Mouse (Mus musculus) ovary, postnatal 14 days (tissue): ENCODE measurements around the gene Gm4491.

ENCODE experiments used
- DNase-seq: peaks from one replicate; pipeline ENCODE4 v3.0.0; 2022; ENCODE audit warnings: low spot score

Gm4491 gene

DNA sequence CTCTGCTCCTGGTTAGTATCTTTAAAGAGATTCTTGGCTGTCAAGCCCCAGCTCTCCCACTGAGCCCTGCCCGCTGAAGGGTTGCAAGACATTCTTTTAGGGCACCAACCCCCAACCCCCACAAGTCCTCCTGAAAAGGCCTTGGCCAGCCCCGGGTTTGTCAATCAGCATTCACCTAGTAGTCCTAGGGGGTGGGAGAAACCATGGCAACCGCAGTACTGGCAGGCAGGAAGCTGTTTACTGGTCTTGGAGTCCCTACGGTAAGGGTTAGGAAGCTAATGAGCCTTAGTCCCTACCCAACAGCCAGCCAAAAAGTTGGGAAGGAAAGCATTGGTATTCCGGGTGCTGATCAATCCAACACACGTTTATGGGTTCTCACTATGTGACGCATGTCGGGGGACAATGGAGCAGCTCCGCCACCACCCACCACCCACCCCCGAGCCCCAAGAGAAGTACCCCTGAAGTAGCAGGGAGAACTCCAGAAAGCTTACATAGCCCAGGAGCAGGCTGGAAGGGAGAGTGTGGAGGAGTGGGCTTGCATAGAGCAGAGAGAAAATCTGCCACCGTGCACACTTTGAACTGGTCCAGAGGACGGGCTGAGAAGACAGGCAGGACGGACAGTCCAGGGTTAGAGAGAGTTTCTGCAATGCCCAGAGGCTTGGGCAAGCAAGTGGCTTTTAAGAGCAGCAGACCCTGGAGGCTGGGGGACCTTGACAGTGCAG is at the start of gene Gm4491:
Gene Gm4491 (minus strand): TSS at position 61 of the 722 bp plus-strand sequence.
- no peak for DNase-seq

DNA sequence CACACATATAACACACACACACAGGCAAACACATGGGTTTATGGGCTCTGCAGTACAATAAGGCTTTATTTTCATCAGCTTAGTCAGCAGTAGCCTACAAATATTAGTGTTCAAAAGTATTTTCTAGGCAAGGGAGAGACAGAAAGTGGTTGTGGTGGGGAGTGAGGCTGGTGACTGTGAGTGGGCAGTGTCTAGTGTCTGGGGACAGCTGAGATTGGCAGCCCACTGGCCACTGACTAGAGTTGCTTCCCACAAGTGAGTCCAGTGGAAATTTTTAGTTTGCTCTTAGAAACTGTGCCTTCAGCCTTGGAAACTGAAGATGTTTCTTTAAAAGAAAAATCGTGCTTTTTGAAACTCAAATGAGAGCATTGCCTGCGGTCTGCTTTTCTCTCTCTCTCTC is 46.1 kb upstream of the Gm4491 start:
- no peak for DNase-seq

DNA sequence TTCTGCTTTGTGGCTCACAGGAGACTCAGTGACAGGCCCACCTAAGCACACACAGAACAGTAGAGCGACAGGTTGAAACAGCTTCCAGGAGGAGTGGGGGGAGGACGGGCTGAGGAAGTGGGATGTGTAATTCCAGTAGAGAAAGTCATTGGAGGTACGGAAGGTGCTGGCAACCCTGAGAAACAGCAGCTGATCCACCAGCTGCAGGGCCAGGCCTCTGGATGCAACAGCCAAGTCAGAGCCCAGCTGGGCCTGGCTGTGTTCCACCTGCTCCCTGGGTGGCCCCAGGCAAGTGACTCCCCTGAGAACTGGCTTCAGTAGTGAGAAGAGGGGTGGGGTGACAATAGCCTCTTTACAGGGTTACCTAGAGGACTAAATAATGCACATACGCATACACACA is 45.5 kb upstream of the Gm4491 start:
- peak; percentile 29 for DNase-seq

DNA sequence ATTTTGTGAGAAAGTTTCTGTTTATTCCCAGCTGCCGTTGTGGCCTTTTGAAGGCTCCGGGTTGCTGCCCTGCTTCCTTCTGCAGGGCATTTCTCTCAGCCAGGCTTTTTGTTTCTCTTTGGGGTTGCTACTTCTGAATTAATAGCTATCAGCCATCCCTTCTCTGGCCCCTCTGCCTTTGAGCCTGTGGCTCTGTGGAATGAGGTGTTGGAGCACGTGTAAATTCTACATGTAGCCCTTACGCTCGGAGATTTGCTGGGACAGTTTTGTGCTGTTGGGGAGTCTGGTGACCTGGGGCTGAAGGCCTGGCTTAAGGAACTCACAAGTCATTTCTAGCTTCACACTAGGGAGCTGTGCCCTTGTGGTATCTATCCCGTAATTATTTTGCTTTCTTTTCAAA is 39.2 kb upstream of the Gm4491 start:
- DNase-seq, result no peak

DNA sequence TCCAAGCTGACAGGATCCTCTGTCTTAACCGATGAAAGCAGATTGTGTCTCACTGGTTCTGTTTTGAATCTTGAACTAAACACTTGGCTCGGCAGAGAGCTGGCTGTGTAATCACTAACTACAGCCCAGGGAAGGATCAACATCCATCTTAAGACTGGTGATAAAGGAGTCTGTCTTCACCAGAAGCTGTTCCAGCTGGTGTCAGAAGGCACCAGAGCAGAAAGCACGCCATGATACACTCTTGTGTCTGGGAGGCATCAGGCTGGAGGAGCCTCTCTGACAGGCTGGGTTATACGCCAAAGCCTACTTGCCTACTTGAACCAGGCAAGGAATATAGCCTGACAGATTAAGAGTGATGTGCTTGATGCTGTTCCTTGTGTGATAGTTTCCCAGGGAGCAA is 30.1 kb upstream of the Gm4491 start:
- DNase-seq, result no peak

DNA sequence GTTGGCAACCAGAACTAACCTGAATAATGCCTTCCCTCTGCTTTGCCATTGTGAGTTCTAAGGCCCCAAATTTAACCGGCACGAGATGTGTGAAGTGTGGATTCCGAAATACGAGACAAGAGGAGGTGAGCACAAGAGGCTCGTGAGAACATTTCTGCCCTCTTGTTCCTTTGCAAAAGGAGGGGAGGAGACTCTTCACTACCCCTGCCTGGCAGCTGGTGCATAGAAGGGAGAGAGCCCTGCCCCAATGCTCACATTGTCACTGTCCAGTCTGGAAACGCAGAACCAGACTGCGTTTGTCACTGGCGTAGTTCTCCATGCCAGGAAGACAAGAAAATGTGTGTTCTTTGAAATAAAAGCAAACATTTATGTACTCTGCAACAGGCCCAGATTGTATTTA is 19.6 kb upstream of the Gm4491 start:
- DNase-seq, result no peak

DNA sequence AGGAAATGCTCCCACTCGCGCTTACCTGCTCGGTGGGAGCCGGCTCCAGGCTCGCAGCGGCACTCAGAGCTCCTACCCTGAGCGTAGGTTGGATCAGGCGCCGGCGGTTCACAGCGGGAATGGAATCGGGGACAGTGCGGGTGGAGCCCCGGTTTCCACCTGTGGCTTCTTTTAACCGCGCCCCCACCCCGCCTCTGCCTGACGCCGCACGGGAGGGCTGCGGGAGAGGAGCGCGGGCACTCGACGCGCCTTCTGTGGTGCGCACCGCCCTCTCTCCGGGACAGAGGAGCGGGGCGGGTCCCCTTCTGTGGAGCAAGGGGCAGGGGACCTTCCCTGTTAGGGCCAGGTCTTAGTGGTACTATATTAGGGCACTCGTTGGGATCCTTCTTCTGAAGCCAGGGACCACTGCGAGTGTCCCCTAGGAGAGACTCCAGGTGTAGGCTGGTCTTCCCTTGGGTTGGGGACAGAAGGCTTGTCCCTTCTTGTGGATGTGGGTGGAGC is 17.5 kb upstream of the Gm4491 start, which contains the start of gene Gjb6:
Gene Gjb6 (minus strand): TSS at position 451 of the 501 bp plus-strand sequence.
- no peak for DNase-seq

DNA sequence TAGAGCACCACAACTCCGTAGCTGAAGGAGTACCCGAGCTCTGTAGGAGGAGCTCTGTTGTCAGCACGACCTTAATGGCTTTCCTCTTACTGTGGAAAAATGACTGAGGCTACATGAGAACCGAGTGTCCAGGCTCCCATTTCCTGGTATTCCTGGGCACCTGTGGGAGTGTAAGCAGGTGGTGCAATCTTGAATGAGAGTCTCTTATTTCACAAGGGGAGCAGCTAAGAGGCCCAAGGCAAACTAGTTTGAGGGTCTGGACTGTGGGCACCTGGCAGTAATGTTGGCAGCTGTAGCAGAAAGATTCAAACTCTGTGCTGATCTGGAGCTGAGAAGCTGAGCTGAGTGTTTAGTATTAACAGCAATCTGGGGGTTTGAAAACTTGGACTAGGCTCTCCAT is 11.7 kb upstream of the Gm4491 start:
- no peak for DNase-seq

DNA sequence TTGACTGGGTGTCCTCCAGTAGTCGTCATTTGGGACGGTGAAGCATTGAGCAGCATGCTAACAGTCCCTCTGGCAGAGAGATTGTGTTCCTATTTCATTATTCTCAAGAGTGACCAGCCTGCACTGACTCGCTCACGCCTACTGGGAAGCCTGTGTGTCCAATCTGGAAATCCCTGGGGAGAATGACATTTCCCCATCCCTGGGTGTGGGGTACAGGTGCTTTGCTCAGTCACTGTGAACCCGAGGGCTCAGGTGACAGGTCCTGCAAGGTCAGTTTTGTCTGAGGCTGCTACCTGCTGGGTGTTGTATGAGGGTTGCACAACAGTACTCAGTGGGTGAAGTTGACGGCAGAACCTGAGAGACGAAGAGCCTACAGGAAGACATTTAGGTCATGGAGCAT is 6.6 kb upstream of the Gm4491 start:
- DNase-seq, result no peak

DNA sequence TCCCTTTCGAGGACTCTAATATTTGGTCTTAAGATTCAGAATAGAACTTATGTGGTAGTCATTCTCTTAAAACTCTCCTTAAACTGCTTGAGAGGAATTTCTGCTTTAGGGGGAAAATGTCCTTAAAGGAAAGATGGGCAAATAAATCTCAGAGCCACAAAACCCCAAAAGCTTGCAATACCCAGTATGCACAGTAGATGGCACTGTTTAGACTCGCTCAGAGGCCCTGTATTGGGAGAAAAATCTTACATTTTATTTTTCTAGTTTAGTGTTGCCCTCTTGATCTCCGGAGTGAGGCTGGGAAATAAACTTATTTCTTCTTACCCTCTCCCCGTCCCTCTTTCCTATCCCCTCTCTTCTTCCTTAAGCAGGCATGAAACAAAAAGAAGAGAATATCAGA is 6.5 kb downstream of the Gm4491 start:
- peak; percentile 41 for DNase-seq

DNA sequence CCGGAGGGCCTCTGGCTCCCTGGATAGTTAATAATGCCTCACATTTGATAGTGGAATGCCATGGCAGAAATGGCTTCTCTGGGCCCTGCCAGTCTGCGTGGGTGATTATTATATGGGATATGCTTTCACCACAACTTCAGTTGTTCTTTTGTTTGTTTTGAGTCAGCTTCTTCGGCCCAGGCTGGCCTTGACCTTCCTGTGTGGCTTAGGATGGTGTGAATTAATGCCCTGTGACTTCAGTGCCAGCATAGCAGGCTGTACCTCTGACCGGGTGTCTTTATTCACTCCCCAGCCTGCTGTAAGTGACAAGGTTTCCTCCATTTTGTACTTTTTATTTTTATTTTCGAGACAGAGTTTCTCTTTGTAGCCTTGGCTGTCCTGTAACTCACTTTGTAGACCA is 7.8 kb downstream of the Gm4491 start:
- DNase-seq, result no peak

DNA sequence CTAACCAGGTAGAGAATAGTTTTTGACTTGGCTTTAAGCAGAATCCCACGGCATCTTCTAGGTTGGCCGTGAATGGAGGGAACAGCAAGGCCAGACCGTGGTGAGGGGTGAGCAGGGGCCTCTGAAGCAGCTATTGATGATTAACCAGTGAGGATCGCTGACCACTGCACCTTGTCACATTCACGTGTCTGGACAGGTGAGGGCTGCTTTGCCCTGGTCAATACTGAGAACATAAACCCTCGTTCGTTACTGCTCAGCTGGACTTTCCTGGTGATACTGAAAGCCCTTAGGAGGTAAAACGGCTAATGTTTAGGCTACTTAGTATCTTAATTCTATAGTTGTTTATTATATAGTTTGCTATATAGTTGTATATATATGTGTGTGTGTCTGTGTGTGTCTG is 8.6 kb downstream of the Gm4491 start:
- no peak for DNase-seq

DNA sequence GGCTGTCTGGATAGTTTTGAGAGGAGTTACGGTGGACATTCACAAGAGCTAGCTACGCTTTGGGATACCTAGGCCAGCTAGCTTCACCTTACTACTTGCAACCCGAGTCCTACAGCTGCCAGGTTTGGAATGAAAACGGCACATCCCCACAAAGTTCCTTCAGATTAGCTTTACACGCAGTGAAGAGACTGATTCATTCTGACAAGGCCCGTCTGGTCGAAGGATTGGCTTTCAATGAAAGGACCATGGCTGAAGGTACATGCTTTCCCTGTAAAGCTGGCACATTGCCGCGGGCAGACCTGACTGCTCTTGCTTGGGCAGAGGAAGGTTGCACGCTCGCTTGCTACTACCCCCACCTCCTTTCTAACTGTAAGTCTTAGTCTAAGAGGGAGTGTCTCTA is 10.0 kb downstream of the Gm4491 start:
- DNase-seq, result no peak

DNA sequence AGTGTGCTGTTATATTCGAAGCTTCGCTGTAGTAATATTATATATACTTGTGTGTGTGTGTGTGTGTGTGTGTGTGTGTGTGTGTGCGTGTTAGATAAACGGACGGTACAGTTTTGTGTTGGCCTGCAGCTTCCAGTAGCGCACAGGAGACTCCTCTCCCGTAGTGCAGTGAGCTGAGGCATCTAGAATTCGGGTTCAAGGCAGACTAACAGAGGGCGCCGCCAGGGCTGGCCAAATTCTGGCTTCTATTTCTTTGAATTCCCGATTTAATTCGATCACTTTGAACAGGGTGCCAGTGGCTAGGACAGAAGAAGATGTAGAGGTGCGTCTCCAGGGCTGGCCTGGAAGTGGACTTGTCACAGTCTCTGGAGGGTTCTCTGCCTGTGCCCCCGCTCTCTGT is 10.6 kb downstream of the Gm4491 start:
- no peak for DNase-seq

DNA sequence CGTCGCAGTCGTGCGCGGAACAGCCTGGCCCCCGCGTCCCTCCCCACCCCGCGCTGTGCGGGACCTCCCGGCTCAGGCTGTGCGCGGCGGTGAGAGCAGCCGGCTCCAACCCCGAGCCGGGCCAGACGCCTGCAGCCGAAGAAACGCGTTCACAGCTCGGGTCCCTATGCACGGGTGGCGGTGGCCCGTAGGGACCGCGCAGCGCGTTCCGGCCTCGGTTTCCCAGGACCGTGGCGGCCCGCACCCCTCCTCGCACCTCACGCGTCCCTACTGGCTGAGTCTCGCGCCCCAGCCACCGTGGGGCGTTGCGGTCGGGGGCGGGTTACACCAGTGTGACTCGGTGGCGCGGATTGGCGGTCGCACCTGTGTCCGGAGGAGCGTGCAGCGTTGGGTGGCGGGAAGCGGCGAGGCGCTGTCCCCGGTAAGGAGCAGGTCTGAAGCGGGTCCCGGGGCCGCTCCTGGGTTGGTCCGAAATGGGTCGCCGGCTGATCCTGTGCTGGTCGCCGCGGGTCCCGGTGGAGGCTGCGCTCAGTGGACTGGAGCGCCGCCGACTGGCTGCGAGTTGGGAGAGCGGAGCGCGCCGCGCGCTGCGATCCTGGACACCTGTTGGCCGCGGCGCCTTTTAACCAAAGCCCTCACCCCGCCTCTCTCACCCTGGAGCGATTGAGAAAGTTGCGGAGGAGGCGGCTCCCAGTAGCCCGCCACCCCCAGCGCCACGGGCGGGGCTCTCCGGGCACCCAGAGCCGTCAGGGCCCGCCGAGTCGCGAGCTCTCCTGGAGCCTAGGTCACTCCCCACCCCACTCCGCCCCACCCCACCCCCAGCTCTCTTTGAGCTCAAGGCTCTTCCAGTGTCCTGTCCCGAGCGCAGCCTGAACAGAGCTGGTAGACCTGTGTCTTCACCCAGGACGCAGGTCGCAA is 11.3 kb downstream of the Gm4491 start, which contains the start of gene Gjb2:
Gene Gjb2 (minus strand): TSS at position 597 of the 918 bp plus-strand sequence.
- peak; percentile 22 for DNase-seq

DNA sequence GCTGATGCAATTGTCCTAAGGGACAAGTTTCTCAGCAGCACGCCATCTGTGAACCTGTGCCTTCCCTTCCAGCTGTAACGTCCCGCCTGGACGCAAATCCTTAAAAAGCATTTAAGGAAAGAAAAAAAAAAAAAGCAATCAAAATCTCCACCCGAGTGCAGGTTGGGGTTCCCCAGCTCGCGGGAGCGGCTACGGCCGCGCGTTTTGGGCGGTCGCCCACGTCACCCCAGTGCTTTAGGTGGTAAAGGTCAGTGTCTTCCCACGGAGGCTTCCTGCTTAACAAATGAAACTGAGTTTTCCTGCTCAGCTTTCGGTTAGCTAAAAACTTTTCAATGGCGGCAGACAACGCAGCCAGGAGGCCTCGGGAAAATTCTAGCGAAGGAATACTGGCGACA is 12.0 kb downstream of the Gm4491 start:
- no peak for DNase-seq

DNA sequence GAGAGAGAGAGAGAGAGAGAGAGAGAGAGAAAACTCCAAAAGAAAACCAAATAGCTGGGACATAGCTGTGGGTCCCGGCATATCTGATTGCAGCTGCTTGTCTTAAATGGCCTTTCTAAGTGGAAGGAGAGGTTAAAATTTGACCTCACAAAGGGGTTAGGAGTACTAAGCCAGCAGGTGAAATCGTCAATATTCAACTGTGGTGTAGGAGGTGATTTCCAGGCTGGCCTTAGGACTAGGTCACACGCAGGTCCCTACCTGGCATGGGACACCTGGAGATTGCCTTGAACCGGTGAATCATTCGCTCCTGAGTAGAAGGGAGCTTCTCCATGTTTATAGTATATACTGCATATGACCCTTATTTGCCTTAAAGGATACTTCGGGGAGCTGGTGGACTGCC is 12.6 kb downstream of the Gm4491 start:
- DNase-seq, result no peak

DNA sequence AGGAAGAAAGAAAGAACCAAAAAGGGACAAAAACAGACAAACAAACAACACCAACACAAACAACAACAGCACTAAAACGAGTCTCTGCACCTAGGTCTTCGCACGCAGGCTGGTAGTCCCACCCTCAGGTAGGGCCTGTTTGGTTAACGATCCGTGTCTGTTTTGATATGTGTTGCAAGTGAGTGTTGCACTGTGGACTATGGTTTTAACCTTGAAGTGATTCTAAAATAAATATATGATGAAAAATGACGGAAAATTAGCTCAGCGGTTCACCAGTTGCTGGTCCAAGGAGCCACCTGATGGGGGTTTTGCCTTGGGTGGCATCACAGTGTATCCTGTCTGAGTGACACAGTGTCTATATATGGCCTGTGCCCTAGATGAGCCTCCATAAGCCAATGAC is 14.1 kb downstream of the Gm4491 start:
- DNase-seq, result no peak

DNA sequence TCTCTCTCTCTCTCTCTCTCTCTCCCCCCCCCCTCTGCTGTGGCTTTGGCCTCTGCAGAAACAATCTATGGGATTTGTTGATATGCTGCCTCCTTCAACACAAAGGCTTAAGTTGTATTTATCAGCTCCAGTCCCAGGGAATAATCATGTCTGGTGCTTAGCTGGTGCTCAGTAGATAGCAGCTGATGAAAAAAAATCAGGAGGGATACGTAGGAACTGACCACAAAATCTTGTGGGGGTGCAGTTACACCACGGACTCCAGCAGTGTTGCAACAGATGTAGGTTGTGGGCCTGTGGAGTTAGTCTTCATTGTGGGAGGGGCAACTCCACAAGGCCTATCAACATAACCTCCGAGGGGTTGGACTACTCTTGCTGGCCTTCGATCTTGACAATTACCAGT is 19.8 kb downstream of the Gm4491 start:
- no peak for DNase-seq

DNA sequence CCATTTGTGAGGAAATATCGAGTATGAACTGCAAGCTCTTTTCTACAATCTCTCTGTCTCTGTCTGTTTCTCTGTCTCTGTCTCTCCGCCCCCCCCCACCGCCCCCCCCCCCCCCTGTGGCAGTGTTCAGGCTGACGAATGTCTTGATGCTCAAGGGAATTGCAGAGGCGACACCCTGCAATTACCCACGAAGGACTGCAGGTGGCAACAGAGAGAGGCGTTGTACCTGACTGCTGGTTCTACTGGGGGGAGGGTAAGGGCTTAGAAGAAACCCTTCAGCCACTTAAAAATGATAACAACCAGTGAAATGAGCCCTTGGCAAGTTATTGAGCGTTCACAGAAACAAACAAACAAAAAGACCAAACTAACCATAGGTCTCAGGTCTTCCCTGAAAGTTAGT is 22.7 kb downstream of the Gm4491 start:
- DNase-seq, result no peak

DNA sequence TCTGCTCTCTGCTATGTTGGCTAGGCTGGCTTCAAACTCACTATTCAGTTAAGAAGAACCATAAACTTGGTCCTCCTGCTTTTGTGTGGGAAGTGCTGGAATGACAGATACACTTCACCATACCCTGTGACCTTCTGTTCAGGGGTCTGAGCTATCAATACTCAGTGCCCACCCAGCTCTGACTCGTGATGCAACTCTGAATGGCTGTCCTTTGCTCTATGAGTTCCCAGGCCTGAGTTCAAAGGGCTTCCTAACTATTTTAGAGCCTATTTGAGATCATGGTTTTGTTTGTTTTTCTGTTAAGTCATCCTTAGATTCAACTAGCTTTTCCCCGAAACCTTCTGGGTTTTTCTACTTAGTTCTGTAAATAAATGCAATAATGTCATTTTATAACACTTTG is 25.7 kb downstream of the Gm4491 start:
- no peak for DNase-seq

DNA sequence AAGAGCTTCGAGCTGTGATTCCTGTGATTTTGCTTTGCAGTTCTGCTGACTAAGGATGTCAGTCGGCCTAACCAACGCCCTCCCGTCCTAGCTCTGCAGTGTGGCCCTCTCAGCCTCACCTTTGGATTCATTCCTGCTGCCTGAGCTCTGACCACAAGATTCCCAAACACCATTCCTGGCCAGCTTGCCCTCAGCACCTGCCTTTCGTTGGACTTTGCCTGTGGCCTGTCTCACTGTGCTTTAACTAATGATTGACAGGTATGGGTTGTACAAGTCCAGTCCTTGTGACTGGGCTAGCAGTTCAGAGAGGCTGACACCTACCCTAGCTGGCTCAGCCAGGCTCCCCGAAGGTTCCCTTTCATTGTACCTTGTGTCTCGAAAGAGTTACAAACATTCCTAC is 26.6 kb downstream of the Gm4491 start:
- DNase-seq, result no peak

DNA sequence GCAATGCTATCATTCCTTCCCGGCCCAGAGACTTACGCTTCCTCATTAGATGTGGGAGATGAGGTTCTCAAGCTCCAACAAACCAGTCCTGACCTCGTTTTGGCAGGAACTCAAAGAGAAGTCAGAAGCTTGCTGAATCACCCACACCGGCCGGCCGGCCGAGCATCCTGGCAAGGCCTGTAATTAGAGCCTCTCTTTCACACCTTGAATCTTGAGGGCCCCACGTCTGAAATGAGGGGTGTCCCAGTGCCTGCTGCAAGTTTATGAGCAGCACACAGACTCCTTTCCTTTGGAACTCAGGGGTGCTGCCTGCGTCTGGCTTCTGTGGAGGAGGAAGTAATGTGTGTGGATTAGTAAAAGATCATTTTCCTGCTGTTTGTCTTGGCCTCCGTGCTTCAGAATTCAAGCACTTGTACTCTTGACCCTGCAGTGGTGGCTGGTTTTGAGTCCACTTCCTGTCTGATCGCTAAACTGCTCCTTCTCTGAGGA is 31.5 kb downstream of the Gm4491 start:
- no peak for DNase-seq
